Mouse (Mus musculus) ES-CJ7 (cell line): ENCODE results near the gene Pth2.

Experiments used
- DNase-seq: peaks from one replicate; pipeline ENCODE4 v3.0.0; 2011; ENCODE audit warnings: low read depth, low spot score

Pth2 gene

DNA sequence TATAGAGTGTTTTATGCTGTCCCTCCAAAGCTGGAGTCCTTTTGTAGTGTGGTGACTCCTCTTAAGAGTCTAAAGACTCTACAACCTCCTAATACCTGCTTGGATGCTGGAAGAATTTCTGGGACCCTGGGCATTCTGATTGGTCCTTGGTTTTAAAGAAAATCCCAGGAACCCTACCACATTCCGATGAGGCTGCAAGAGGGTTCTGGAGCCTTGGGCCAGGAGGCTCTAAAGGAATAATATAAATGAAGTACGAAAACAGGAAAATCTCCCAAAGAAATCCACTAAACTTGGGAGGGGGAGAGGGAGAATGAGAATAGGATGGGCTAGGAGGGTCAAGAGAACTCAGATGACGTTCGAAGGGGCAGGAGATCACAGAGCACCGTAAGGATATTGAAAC is 27.2 kb upstream of the Pth2 start:
- no peak for DNase-seq

- peak; percentile 94 for DNase-seq
These were observed 26.5 kb upstream of the Pth2 start, which contains the start of the genes Pih1d1 and Aldh16a1 for GRCm38 (mm10) chr7:45154096-45154992. TSS of gene Pih1d1 (plus strand) at chr7:45154303. TSS of gene Aldh16a1 (minus strand) at chr7:45154584.

DNA sequence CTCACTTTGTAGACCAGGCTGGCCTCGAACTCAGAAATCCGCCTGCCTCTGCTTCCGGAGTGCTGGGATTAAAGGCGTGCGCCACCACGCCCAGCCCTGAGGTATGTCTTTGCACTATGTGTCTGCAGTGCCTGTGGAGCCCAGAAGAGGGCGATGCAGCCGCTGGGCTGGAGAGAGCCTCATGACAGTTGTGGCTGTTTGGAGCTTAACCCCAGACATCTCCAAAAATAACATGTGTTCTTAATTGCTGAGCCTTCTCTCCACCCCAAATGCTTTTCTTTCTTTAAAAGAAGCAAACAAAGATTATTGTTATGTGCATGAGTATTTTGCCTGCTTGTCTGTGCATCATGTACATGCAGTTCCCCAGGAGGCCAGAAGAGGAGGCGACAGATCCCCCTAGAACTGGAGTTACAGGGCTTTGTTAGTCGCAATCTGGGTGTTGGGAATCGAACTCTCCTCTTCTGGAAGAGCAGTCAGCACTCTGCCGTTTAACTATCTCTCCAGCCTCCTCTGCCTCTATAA is 25.7 kb upstream of the Pth2 start:
- peak; percentile 86 for DNase-seq

DNA sequence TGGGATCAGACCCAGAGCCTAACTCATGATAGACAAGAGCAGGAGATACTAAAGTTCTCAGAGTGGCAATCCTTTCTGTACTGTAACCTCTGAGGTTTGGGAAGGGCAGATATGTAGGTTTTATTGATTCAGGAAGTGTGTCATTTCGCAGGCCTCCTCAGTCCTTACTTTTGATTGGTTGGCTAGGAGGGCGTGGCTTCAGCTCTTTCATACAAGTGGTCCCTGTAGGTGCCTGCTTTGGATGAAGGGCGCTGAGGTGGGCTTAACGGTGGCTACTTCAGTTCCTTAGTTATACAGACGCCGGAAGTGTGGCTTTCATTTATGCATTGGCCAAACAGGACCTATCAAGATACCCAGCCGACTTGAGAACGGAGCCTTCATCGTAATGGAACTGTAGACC is 25.2 kb upstream of the Pth2 start:
- peak; percentile 83 for DNase-seq

- no peak for DNase-seq
These were observed 24.6 kb upstream of the Pth2 start for GRCm38 (mm10) chr7:45156206-45156605.

DNA sequence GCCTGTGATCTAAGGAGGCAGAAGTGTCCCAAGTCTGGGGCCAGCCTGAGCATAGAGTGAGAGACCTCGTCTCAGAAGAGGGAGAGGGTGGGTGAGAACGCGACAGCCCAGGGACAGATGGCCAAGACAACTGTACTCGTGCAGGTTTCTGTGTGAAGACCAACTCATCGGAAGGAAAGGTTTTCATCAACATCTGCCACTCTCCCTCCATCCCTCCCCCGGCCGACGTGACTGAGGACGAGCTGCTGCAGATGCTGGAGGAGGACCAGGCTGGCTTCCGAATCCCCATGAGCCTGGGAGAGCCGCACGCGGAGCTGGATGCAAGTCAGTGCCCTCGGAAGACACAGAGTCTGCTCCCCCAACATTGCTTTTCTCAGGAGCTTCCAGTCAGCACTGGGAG is 23.3 kb upstream of the Pth2 start:
- no peak for DNase-seq

DNA sequence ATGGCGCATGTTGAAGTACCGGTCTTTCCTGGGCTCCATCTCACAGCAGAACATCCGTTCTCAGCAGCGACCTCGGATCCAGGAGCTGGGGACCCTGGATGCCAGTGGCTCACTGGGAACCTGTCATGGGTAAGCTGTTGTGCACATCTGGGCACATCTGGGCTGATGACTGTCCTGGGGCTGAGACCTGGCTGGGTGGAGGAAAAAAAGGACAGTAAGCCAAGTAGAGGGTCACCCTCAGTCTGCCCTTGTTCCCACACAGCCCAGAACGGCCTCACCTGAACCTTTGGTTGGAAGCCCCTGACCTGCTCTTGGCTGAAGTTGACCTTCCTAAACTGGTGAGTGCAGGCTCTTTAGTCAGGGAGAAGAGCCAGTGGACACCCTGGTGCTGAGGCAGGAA is 21.8 kb upstream of the Pth2 start:
- DNase-seq, result no peak

GRCm38 (mm10) chr7:45160316-45160800 is 20.4 kb upstream of the Pth2 start:
- no peak for DNase-seq

- DNase-seq, result no peak
These were observed 19.9 kb upstream of the Pth2 start for GRCm38 (mm10) chr7:45160866-45161265.

DNA sequence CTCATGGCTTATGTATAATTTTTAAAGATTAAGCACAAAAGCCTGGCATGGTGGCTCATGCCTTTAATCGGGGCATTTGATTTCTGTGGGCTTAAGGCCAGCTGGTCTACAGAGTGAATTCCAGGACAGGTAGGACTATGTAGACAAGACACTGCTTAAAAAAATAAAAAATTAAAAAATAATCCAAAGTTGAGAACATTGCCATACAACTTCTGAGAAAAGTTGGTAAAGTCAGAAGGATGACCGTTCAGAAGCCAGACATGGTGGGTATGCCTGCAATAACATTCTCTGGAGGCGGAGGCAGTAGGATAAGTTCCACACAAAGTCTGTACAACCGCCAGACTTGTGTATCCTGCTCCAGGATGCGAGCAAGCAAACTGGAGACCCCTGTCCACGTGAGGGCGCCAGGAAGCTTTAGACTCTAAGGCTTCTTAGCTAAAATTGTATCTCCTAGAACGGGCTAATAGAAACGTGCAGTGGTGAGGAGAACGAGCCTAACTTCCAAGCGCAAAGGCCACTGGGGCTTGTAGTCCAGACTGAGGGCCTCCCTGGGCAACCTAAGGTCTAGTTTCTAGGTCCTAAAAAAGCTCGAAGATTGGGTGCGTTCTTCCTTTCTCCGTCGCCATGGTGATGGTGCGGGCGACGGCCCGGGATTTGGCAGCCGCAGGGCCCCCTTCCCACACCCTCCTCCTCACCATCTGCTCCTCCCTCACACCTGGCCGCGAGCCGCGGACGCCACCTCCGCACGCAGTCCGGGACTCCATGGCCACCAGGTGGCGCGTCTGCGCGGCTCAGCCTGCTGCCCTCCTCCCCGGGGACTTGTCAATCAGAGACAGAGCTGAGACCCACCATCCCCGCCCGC is 19.0 kb upstream of the Pth2 start:
- DNase-seq, result peak; percentile 97

DNA sequence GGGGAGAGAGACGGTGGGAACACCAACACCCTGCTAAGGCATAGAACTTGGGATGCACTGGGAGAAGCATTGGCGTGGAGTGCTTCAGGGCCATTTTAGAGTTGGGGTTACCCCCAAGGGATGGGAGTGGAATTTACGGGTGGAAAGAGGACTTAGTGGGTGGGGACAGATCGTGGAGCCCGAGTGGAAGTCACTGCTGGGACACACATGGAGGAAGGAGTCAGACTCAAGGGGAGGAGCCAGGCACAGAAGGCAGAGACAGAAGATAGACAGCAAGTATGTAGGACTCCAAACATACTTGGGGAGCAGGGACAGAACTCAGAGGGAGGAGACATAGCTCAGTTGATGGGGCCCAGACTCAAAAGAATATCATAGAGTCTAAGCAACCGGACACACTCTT is 18.2 kb upstream of the Pth2 start:
- DNase-seq, result no peak

DNA sequence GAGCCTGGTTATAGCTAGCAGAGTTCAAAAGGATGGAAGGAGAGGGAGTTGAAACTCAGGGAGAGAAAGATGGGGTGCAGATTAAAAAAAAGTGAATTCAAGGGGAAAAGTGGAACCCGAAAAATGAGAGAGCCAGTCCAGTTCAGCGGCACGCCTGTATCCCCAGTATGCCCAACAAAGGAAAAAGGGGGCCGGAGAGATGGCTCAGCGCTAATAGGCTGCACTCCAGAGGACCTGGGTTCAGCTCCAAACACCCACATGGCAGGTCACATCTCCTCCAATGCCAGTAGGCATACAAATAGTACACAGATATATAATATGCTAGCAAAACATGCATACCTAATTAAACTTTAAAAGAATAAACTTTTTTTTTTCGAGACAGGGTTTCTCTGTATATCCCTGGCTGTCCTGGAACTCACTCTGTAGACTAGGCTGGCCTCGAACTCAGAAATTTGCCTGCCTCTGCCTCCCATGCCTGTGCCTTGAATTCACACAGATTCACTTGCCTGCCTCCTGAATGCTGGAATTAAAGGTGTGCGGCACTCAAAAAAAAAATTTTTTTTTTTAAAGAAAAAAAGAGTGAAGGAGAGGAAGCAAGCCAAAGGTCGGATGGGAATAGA is 17.7 kb upstream of the Pth2 start:
- DNase-seq, result no peak

- no peak for DNase-seq
These were observed 16.9 kb upstream of the Pth2 start, which contains the start of gene Slc17a7 for GRCm38 (mm10) chr7:45163735-45164490. TSS of gene Slc17a7 (plus strand) at chr7:45163949.

GRCm38 (mm10) chr7:45164833-45165232 is 16.0 kb upstream of the Pth2 start:
- no peak for DNase-seq

GRCm38 (mm10) chr7:45165701-45166100 is 15.1 kb upstream of the Pth2 start:
- DNase-seq, result no peak

GRCm38 (mm10) chr7:45166950-45167401 is 13.8 kb upstream of the Pth2 start:
- no peak for DNase-seq

DNA sequence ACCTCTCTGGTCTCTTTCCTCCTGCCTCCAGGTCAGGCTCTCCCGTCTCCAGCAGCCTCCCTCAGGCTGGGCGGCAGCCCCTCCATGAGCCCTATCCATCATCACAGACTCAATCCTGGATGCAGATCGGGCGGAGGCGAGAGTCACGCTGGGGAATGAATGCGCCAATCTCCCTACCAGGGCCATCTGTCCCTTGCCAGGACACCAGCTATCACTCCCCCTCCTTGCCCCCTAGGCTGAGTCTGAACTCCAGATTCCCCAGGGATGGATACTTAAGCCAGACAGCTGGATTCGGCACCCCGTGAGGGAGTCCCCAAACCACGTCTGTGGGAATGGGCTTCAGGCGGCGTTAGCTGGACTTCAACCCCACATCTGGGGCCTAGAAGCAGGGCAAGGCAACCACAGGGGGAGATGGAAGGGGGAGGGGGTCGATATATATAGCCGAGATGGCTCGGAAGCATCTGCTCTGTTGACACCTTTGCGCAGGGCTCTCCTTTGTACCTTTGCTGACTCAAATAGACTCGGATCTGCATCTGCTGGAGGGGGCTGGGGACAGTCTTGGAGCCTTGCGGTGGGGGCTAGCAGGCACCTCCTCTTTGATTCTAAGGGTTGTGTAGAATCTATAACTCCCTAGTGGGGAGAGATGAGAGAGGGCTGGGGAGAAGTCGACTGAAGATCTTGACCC is 12.9 kb upstream of the Pth2 start:
- no peak for DNase-seq

GRCm38 (mm10) chr7:45168656-45169055 is 12.1 kb upstream of the Pth2 start:
- DNase-seq, result no peak

DNA sequence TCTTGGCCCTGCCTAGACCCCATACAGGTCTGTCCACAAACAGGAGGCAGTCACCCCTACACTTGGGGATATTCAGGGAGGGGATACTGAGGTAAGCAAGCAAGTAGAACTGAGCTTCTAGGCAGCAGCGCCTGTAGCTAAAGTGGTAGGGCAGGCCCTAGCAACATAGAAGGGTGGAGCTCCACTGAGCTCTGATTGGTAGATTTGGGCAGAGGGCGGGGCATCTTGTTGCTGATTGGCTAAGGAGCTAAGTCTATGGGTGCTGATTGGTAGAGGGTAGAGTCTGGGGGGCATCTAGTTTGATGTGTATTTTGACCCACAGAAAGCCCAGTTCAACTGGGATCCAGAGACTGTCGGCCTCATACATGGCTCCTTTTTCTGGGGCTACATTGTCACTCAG is 11.3 kb upstream of the Pth2 start:
- DNase-seq, result no peak

DNA sequence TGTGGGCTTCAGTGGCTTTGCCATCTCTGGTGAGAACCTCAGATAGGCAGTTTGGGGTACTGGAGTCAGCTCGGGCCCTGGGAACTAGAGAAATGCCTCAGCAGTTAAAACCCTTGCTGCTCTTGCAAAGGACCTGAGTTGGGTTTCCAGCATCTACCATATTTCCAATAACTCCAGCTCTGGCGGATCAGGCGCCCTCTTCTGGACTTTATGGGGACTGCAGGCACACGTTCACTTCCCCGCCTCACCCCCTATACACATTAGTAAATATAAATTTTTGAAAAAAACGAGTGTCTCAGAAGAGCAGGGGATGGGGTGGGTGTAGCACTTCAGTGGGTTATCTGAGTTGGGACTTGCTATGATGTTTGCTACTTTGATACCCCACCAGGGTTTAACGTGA is 7.8 kb upstream of the Pth2 start:
- DNase-seq, result peak; percentile 44
